Mouse (Mus musculus) lung, embryonic 16.5 days (tissue): Measurements from ENCODE around the gene Zranb1. TPM values are rescaled to one million over a fixed set of nuclear protein-coding genes. Genes with fewer than 3 reads are reported as not detected.

Experiments used
- ATAC-seq: fragments of 200-750 bp; cut with Nextera tagmentation; 2 replicates; pipeline ENCODE4 v1.8.0; 2017; ENCODE audit warnings: low read depth, mild to moderate bottlenecking, moderate library complexity
- H3K27ac ChIP-seq: fragments of 300-500 bp; sonication (generic); 2 replicates; pipeline ENCODE4 v1.5.1; 2014; ENCODE audit warnings: mild to moderate bottlenecking, control low read depth, low read length
- H3K27me3 ChIP-seq: fragments of 300-500 bp; sonication (generic); 2 replicates; pipeline ENCODE4 v1.6.1; 2014; ENCODE audit warnings: low read depth, low read length, mixed read lengths; ENCODE audit not compliant: control insufficient read depth, insufficient read depth
- H3K36me3 ChIP-seq: fragments of 300-500 bp; sonication (generic); 2 replicates; pipeline ENCODE4 v1.6.1; 2014; ENCODE audit warnings: low read length; ENCODE audit not compliant: control insufficient read depth, insufficient read depth
- H3K4me1 ChIP-seq: fragments of 300-500 bp; sonication (generic); replicated peaks from 2 replicates; pipeline ENCODE4 v1.6.1; 2014; ENCODE audit warnings: low read length, mixed read lengths; ENCODE audit not compliant: control insufficient read depth, insufficient read depth
- H3K4me2 ChIP-seq: fragments of 300-500 bp; sonication (generic); 2 replicates; pipeline ENCODE4 v1.6.1; 2014; ENCODE audit warnings: low read depth, low read length, control low read depth
- H3K4me3 ChIP-seq: fragments of 300-500 bp; sonication (generic); 2 replicates; pipeline ENCODE4 v1.5.1; 2014; ENCODE audit warnings: mild to moderate bottlenecking, low read length, control low read depth
- H3K9ac ChIP-seq: fragments of 300-500 bp; sonication (generic); 2 replicates; pipeline ENCODE4 v1.6.1; 2014; ENCODE audit warnings: low read length, control low read depth
- H3K9me3 ChIP-seq: fragments of 300-500 bp; sonication (generic); 2 replicates; pipeline ENCODE4 v1.6.1; 2016; ENCODE audit warnings: low read length; ENCODE audit not compliant: control insufficient read depth
- WGBS: fragments of 180-500 bp; shearing (Covaris S2); extraction: QIAGEN DNeasy Blood & Tissue Kit; methylation state at CpG from one replicate; pipeline ENCODE4 v1.1.7; 2014; 5-methylcytosine and 5-hydroxymethylcytosine counted together
- polyA plus RNA-seq: library from polyadenylated mRNA; unstranded; fragments of >200 nt; fragmentation: Nextera tagmentation; extraction: Ambion mirVana; gene quantifications from 2 replicates; pipeline ENCODE4 v1.2.1, GENCODE M21; 2015

The Zranb1 gene
- polyA plus RNA-seq, 1 experiment from 2014 or later: 8.6 TPM

GRCm38 (mm10) chr7:132991240-132991900 lies 60.4 kb downstream of the Zranb1 start:
- Histone ChIP-seq H3K36me3 (peaks cover 51% of the 10 kb centered on the region), H3K4me3 (no peak overlapping the region), H3K4me2 (no peak overlapping the region), H3K9ac (no peak overlapping the region), H3K9me3 (no peaks in the 10 kb centered on the region), H3K27ac (no peak overlapping the region), H3K4me1 (no peaks in the 10 kb centered on the region), H3K27me3 (no peaks in the 10 kb centered on the region)
- 89% methylated on average over 14 of the region's 14 CpGs for WGBS
- no peak for ATAC-seq

GRCm38 (mm10) chr7:132992967-132993615 lies 62.1 kb downstream of the Zranb1 start:
- no peak overlapping the region for H3K9ac ChIP-seq
- no peak overlapping the region for H3K4me2 ChIP-seq
- H3K27me3 ChIP-seq: no peaks in the 10 kb centered on the region
- H3K9me3 ChIP-seq: no peaks in the 10 kb centered on the region
- H3K36me3 ChIP-seq: peaks cover 52% of the 10 kb centered on the region
- H3K27ac ChIP-seq: no peak overlapping the region
- no peak for ATAC-seq
- no peak overlapping the region for H3K4me3 ChIP-seq
- H3K4me1 ChIP-seq: no peaks in the 10 kb centered on the region
- WGBS: 90% methylated on average over 9 of the region's 9 CpGs

- H3K9ac ChIP-seq: no peak overlapping the region
- no peak overlapping the region for H3K4me2 ChIP-seq
- no peaks in the 10 kb centered on the region for H3K9me3 ChIP-seq
- no peaks in the 10 kb centered on the region for H3K4me1 ChIP-seq
- no peak overlapping the region for H3K27ac ChIP-seq
- no peaks in the 10 kb centered on the region for H3K27me3 ChIP-seq
- peaks cover 57% of the 10 kb centered on the region for H3K36me3 ChIP-seq
- 86% methylated on average over 8 of the region's 8 CpGs for WGBS
- no peak overlapping the region for H3K4me3 ChIP-seq
- ATAC-seq: no peak
Measured at GRCm38 (mm10) chr7:132994120-132994519, 63.2 kb downstream of the Zranb1 start.

GRCm38 (mm10) chr7:132994628-132995191 lies 63.8 kb downstream of the Zranb1 start:
- H3K4me1 ChIP-seq: no peaks in the 10 kb centered on the region
- no peak overlapping the region for H3K4me3 ChIP-seq
- WGBS: 68% methylated on average over 6 of the region's 6 CpGs
- H3K27ac ChIP-seq: no peak overlapping the region
- H3K36me3 ChIP-seq: peaks cover 53% of the 10 kb centered on the region
- no peak overlapping the region for H3K4me2 ChIP-seq
- H3K9me3 ChIP-seq: no peaks in the 10 kb centered on the region
- no peaks in the 10 kb centered on the region for H3K27me3 ChIP-seq
- ATAC-seq: no peak
- H3K9ac ChIP-seq: no peak overlapping the region

- H3K4me1 ChIP-seq: no peaks in the 10 kb centered on the region
- H3K36me3 ChIP-seq: peaks cover 37% of the 10 kb centered on the region
- no peak overlapping the region for H3K9ac ChIP-seq
- no peaks in the 10 kb centered on the region for H3K9me3 ChIP-seq
- no peaks in the 10 kb centered on the region for H3K27me3 ChIP-seq
- H3K4me3 ChIP-seq: no peak overlapping the region
- WGBS: 87% methylated on average over 5 of the region's 5 CpGs
- H3K27ac ChIP-seq: no peak overlapping the region
- ATAC-seq: no peak; the same call in 1 of the 2 replicates
- H3K4me2 ChIP-seq: no peak overlapping the region
Measured at GRCm38 (mm10) chr7:132996391-132996790, 65.4 kb downstream of the Zranb1 start.

GRCm38 (mm10) chr7:132998639-132999038 lies 67.7 kb downstream of the Zranb1 start:
- Histone ChIP-seq H3K27me3 (no peaks in the 10 kb centered on the region), H3K4me1 (no peaks in the 10 kb centered on the region), H3K9me3 (no peaks in the 10 kb centered on the region), H3K36me3 (peaks cover 29% of the 10 kb centered on the region), H3K4me2 (no peak overlapping the region), H3K27ac (no peak overlapping the region), H3K9ac (no peak overlapping the region), H3K4me3 (no peak overlapping the region)
- no peak for ATAC-seq
- WGBS: 94% methylated on average over 12 of the region's 12 CpGs

GRCm38 (mm10) chr7:132999061-132999460 lies 68.1 kb downstream of the Zranb1 start:
- Histone ChIP-seq H3K9ac (no peak overlapping the region), H3K27ac (no peak overlapping the region), H3K4me1 (peaks cover 2% of the 10 kb centered on the region), H3K36me3 (peaks cover 29% of the 10 kb centered on the region), H3K4me3 (no peak overlapping the region), H3K9me3 (no peaks in the 10 kb centered on the region), H3K4me2 (no peak overlapping the region), H3K27me3 (no peaks in the 10 kb centered on the region)
- no peak for ATAC-seq
- 91% methylated on average over 11 of the region's 11 CpGs for WGBS

- ATAC-seq: no peak
Measured at GRCm38 (mm10) chr7:133001388-133001787, 70.4 kb downstream of the Zranb1 start.

GRCm38 (mm10) chr7:133002271-133002670 lies 71.3 kb downstream of the Zranb1 start:
- WGBS: 84% methylated on average over 6 of the region's 6 CpGs
- H3K4me3 ChIP-seq: no peak overlapping the region
- no peak overlapping the region for H3K9ac ChIP-seq
- no peaks in the 10 kb centered on the region for H3K27me3 ChIP-seq
- H3K27ac ChIP-seq: no peak overlapping the region
- H3K4me2 ChIP-seq: no peak overlapping the region
- ATAC-seq: no peak
- no peaks in the 10 kb centered on the region for H3K9me3 ChIP-seq
- H3K36me3 ChIP-seq: peaks cover 19% of the 10 kb centered on the region
- H3K4me1 ChIP-seq: peaks cover 6% of the 10 kb centered on the region

More at GRCm38 (mm10) chr7:133001388-133001787, 70.4 kb downstream of the Zranb1 start:
- H3K4me1 ChIP-seq: peaks cover 2% of the 10 kb centered on the region
- no peaks in the 10 kb centered on the region for H3K27me3 ChIP-seq
- H3K27ac ChIP-seq: no peak overlapping the region
- WGBS: 87% methylated on average over 3 of the region's 3 CpGs
- H3K4me3 ChIP-seq: no peak overlapping the region
- no peak overlapping the region for H3K9ac ChIP-seq
- no peaks in the 10 kb centered on the region for H3K9me3 ChIP-seq
- peaks cover 20% of the 10 kb centered on the region for H3K36me3 ChIP-seq
- H3K4me2 ChIP-seq: no peak overlapping the region
